Mouse (Mus musculus): ENCODE data around the gene Ropn1. TPM values are rescaled to one million over a fixed set of nuclear protein-coding genes. Genes with fewer than 3 reads are reported as not detected.

The Ropn1 gene
- total and polyA plus RNA-seq, 2 experiments from 2014 or later, result 0.34 TPM; not detected in 1

DNA sequence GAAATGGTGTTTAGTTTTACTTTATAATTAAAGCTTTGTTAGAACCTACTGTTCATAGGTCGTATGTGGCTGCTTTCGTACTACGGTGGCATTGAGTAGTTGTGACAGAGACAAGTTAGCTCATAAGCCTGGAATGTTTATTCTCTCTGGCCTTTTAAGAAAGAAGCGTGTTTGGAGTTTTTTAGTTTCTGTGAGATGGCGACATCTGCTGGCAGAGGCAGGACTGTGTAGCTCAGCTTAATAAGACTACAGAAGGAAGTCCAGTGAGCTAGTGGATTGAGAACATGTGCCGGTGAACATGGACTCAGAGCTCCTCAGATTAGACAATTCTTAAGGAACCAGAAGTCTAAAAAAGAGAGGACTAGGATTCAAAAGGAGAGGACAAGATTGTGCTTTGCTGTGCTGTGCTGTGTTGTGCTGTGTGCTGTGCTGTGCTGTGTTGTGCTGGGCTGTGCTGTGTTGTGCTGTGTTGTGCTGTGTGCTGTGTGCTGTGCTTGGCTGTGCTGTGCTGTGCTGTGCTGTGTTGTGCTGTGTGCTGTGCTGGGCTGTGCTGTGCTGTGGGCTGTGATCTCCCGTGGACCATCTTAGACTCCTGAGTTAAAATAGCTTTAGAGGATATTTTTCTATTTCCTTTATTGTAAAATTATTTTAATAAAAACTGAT is 50.6 kb downstream of the Ropn1 start:
- H3K27me3 ChIP-seq (ENCODE audit: insufficient read depth, low read length), result no peaks in the 10 kb centered on the region
- ATAC-seq, result peak; percentile 82
- WGBS, result 22% methylated on average over 7 of the region's 7 CpGs
- H3K27ac ChIP-seq, result no peak overlapping the region
- TF ChIP-seq CTCF (IDR thresholded peaks at IDR 0.05; ENCODE audit: low read depth), result peak; percentile 86
- H3K9me3 ChIP-seq (ENCODE audit: low read length), result no peaks in the 10 kb centered on the region
- H3K9ac ChIP-seq (replicated peaks; ENCODE audit: low read length), result no peak overlapping the region
- H3K4me3 ChIP-seq (ENCODE audit: low read length), result no peak overlapping the region
- H3K36me3 ChIP-seq (ENCODE audit: insufficient read depth, low read length), result 0 out of 2 replicates have a peak, but pooled peaks cover 5% of the 10 kb centered on the region
- no peaks in the 10 kb centered on the region for H3K4me1 ChIP-seq (ENCODE audit: insufficient read depth, low read length)
- H3K4me2 ChIP-seq (ENCODE audit: low read depth, low read length), result no peak overlapping the region
- peak; percentile 88 for DNase-seq (ENCODE audit: low spot score)

DNA sequence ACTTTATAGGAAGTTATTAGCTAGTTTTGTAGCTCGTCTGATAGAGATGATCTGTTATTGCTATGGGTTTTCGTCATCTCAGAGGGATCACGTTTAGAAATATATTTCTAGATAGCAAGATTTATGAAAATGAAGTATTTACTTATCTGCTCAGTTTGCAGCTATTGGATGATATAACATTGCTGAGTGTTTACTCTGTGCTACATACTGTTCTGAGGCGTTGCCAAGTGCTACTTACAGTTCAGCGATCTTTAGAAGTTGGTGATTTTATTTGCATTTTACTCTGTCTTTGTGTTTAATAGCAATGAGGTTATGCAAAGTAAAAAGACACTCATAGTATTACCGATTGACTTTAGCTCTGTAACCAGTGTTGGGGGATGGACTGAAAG is 51.1 kb downstream of the Ropn1 start:
- H3K27ac ChIP-seq, result no peak overlapping the region
- H3K36me3 ChIP-seq (ENCODE audit: insufficient read depth, low read length), result 0 out of 2 replicates have a peak, but pooled peaks cover 5% of the 10 kb centered on the region
- ATAC-seq, result no peak
- TF ChIP-seq CTCF (IDR thresholded peaks at IDR 0.05; ENCODE audit: low read depth), result no peak
- 86% methylated on average over 6 of the region's 6 CpGs for WGBS
- no peak overlapping the region for H3K4me3 ChIP-seq (ENCODE audit: low read length)
- no peak for DNase-seq (ENCODE audit: low spot score)
- no peaks in the 10 kb centered on the region for H3K27me3 ChIP-seq (ENCODE audit: insufficient read depth, low read length)
- H3K4me2 ChIP-seq (ENCODE audit: low read depth, low read length), result no peak overlapping the region
- no peak overlapping the region for H3K9ac ChIP-seq (replicated peaks; ENCODE audit: low read length)
- no peaks in the 10 kb centered on the region for H3K4me1 ChIP-seq (ENCODE audit: insufficient read depth, low read length)
- no peaks in the 10 kb centered on the region for H3K9me3 ChIP-seq (ENCODE audit: low read length)

DNA sequence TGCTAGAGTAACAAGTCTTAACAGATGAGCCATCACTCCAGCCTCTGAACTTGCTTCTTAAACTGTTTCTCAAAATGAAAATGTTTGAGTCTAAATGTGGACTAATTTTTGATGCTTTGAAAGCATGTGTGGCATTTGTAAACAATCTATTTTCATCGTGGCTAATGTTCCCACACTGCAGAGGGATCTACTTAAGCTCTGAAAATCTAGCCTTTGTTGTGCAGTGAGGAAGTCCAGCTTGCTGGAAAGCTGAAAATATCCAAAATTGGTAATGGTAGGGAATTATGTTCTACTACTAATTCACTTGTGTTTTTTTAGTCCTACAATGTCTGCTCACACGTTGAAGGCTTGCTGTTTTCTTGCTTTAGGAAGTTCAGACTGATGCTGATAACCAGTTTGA is 56.3 kb downstream of the Ropn1 start:
- peaks cover 7% of the 10 kb centered on the region; the same call in 1 of the 2 replicates for H3K36me3 ChIP-seq (ENCODE audit: insufficient read depth, low read length)
- no peak overlapping the region for H3K27ac ChIP-seq
- H3K9me3 ChIP-seq (ENCODE audit: low read length), result no peaks in the 10 kb centered on the region
- no peak overlapping the region for H3K4me2 ChIP-seq (ENCODE audit: low read depth, low read length)
- no peak for DNase-seq (ENCODE audit: low spot score)
- no peak overlapping the region for H3K4me3 ChIP-seq (ENCODE audit: low read length)
- WGBS, result 81% methylated on average over 2 of the region's 2 CpGs
- no peak for ATAC-seq
- no peak for TF ChIP-seq CTCF (IDR thresholded peaks at IDR 0.05; ENCODE audit: low read depth)
- no peak overlapping the region for H3K9ac ChIP-seq (replicated peaks; ENCODE audit: low read length)
- H3K27me3 ChIP-seq (ENCODE audit: insufficient read depth, low read length), result no peaks in the 10 kb centered on the region
- H3K4me1 ChIP-seq (ENCODE audit: insufficient read depth, low read length), result no peaks in the 10 kb centered on the region

DNA sequence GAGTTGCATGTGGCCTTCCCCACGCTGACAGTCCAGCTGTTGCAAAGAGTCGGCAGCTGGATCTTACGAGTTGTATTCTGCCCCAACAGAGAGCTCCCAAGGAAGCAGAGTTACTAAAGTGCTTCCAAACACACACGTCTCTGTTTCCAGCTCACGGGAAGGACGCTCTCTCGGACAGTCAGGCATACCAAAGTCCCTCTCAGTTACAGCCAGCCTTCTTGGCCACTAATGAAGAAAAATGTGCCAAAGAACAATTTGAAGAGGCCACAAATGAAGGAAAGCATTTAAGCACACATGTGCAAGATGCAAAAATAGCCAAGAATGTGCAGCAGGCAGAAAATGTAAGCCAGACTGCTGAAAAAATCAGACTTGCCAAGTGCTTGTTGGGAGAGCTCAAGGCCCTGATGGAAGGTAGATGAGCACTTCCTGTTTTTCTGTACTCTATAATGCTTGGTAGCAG is 56.8 kb downstream of the Ropn1 start:
- no peaks in the 10 kb centered on the region for H3K27me3 ChIP-seq (ENCODE audit: insufficient read depth, low read length)
- ATAC-seq (no peak), DNase-seq (ENCODE audit: low spot score) (no peak)
- TF ChIP-seq CTCF (IDR thresholded peaks at IDR 0.05; ENCODE audit: low read depth), result no peak
- WGBS, result 73% methylated on average over 7 of the region's 7 CpGs
- no peak overlapping the region for H3K9ac ChIP-seq (replicated peaks; ENCODE audit: low read length)
- no peak overlapping the region for H3K4me2 ChIP-seq (ENCODE audit: low read depth, low read length)
- H3K4me1 ChIP-seq (ENCODE audit: insufficient read depth, low read length), result no peaks in the 10 kb centered on the region
- H3K27ac ChIP-seq, result no peak overlapping the region
- no peaks in the 10 kb centered on the region for H3K9me3 ChIP-seq (ENCODE audit: low read length)
- peaks cover 7% of the 10 kb centered on the region; the same call in 1 of the 2 replicates for H3K36me3 ChIP-seq (ENCODE audit: insufficient read depth, low read length)
- no peak overlapping the region for H3K4me3 ChIP-seq (ENCODE audit: low read length)

DNA sequence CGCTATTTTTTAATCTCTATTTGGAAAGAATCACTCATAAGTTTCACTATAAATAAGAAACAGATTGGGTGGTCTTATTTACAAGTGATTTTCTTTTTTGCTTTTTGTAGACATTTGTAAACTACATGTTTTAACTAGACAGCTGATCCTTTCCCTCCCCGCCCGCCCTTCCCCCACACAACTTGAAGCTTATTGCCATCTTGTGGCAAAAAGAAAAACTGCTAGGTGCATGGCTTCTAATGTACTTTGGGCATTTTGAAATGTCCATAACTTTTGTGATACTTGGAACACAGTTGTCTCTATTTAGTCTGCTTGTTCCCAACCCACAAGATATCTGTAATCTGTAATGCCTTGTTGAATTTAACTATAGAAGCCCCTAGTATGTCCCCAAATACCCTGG is 61.8 kb downstream of the Ropn1 start:
- Histone ChIP-seq H3K9ac (replicated peaks; ENCODE audit: low read length) (no peak overlapping the region), H3K4me1 (ENCODE audit: insufficient read depth, low read length) (no peaks in the 10 kb centered on the region), H3K27ac (no peak overlapping the region), H3K4me2 (ENCODE audit: low read depth, low read length) (no peak overlapping the region), H3K36me3 (ENCODE audit: insufficient read depth, low read length) (peaks cover 5% of the 10 kb centered on the region; the same call in 1 of the 2 replicates), H3K27me3 (ENCODE audit: insufficient read depth, low read length) (no peaks in the 10 kb centered on the region), H3K4me3 (ENCODE audit: low read length) (no peak overlapping the region), H3K9me3 (ENCODE audit: low read length) (no peaks in the 10 kb centered on the region)
- WGBS, result 81% methylated on average over 3 of the region's 3 CpGs
- DNase-seq (ENCODE audit: low spot score) (peak; percentile 66), ATAC-seq (no peak)
- peak; percentile 72 for TF ChIP-seq CTCF (IDR thresholded peaks at IDR 0.05; ENCODE audit: low read depth)

DNA sequence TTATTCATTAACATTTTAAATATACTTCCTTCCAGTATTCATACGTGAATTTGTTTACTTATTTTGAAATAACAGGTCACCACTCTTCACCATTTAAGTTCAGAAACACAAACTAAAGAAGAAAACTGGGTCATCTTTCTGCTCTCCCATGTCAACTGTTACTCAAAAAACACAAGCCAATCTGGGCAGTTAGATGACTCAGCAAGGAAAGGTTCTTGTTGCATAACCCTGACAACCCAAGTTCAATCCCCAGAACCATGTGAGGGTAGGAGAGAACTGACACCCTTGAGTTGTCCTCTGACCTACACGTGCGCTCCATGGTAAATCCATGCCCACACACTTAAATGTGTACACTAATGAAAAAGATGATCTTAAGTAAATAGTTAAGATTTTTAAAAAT is 75.4 kb downstream of the Ropn1 start:
- H3K4me3 ChIP-seq (ENCODE audit: low read length), result no peak overlapping the region
- no peak overlapping the region for H3K9ac ChIP-seq (replicated peaks; ENCODE audit: low read length)
- 94% methylated on average over 3 of the region's 3 CpGs for WGBS
- no peak overlapping the region for H3K27ac ChIP-seq
- ATAC-seq (no peak), DNase-seq (ENCODE audit: low spot score) (no peak)
- H3K4me1 ChIP-seq (ENCODE audit: insufficient read depth, low read length), result no peaks in the 10 kb centered on the region
- H3K27me3 ChIP-seq (ENCODE audit: insufficient read depth, low read length), result no peaks in the 10 kb centered on the region
- no peak overlapping the region for H3K4me2 ChIP-seq (ENCODE audit: low read depth, low read length)
- no peaks in the 10 kb centered on the region for H3K9me3 ChIP-seq (ENCODE audit: low read length)
- H3K36me3 ChIP-seq (ENCODE audit: insufficient read depth, low read length), result no peaks in the 10 kb centered on the region
- no peak for TF ChIP-seq CTCF (IDR thresholded peaks at IDR 0.05; ENCODE audit: low read depth)

Other genes with a start within 250 kb of the Ropn1 start
- gene Kalrn, start 76.4 kb upstream of the Ropn1 start, total RNA-seq (2014; rRNA removed), result 104 and 107 TPM in 2 replicates
- gene Kalrn, start 76.4 kb upstream of the Ropn1 start, polyA plus RNA-seq (2015; fragmentation: Nextera tagmentation; extraction: Ambion mirVana), result 17.0 and 17.7 TPM in 2 replicates
- gene Ccdc14, start 40.7 kb downstream of the Ropn1 start, total RNA-seq (2014; rRNA removed), result 3.4 and 4.5 TPM in 2 replicates
- 1.8 and 2.3 TPM in 2 replicates for gene Ccdc14, start 40.7 kb downstream of the Ropn1 start, polyA plus RNA-seq (2015; fragmentation: Nextera tagmentation; extraction: Ambion mirVana)
- 10.6 and 20.1 TPM in 2 replicates for gene Mylk, start 95.3 kb downstream of the Ropn1 start, total RNA-seq (2014; rRNA removed)
- 3.1 and 3.7 TPM in 2 replicates for gene Mylk, start 95.3 kb downstream of the Ropn1 start, polyA plus RNA-seq (2015; fragmentation: Nextera tagmentation; extraction: Ambion mirVana)